7 mouse cellular contexts compared by ENCODE assay signal in the genomic region with DNA sequence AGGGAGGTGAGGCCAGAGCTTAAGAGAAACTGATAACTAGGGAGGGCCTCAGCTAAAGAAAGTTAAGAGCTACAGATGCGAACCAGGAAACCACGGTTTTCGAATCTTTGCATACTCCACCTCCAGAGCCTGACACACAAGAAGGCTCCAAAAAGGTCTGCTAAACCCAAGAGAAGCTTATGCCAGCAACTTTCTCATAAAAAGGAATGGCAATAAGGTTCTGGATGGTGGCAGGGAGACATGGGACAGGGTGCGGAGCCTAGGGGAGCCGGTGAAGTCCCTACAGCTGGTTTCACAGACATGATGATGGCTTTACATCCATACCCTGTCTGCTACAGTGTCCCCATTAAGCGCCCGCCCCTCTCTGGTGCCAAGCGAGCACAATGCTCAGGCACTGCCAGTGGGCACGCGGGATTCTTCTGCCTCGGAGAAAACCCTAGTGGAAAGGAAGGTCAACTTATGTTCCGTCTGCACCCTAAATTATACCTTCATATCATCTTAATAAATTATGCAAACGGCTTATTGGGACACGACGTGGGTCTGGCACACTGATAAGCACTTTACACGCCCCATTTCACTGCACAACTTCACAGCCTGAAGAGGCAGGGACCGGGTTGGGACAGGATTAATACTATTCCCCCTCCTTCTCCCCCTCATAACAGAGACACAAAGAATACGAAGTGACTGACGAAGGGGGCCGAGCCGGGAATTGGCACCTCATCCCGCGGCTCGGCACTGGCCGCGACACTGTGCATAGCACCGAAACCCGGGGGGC. TPM values are rescaled to one million over a fixed set of nuclear protein-coding genes. Genes with fewer than 3 reads are reported as not detected.
DNase-seq lines count a peak whose midpoint lies in the region; ATAC-seq and TF ChIP-seq lines count a peak whose summit lies in the region.

No protein-coding gene starts in this region.

- peak; percentile 33 to 45 for DNase-seq in B cell, adult 2 months
- peak; percentile 34 to 49 for DNase-seq in cerebellum, adult 2 months
- DNase-seq in intestine, embryonic 14.5 days (ENCODE audit: low spot score): peak; percentile 63
- peak; percentile 68 for DNase-seq in lung, postnatal 0 days (ENCODE audit: low spot score)
- DNase-seq in retina, postnatal 7 days (ENCODE audit: low read depth, low spot score): peak; percentile 19

- H3K9me3 ChIP-seq in E14TG2a.4 (ENCODE audit: low read length): no peaks in the 10 kb centered on the region
- no peaks in the 10 kb centered on the region for H3K9me3 ChIP-seq in forebrain, embryonic 15.5 days
- H3K9me3 ChIP-seq in intestine, embryonic 14.5 days (ENCODE audit: control insufficient read depth, low read length): no peaks in the 10 kb centered on the region
- H3K9me3 ChIP-seq in lung, postnatal 0 days (ENCODE audit: low read length): no peaks in the 10 kb centered on the region

- TF ChIP-seq POLR2A in cerebellum, adult 2 months (IDR thresholded peaks at IDR 0.05; ENCODE audit: borderline replicate concordance, insufficient read depth, low read length): no peak

- TF ChIP-seq CTCF in E14TG2a.4 (conservative IDR thresholded peaks at IDR 0.05; ENCODE audit: low read length): no peak
- no peak for TF ChIP-seq CTCF in cerebellum, adult 2 months (IDR thresholded peaks at IDR 0.05; ENCODE audit: borderline replicate concordance, insufficient read depth, low read depth, low read length)
- no peak for TF ChIP-seq CTCF in lung, postnatal 0 days (IDR thresholded peaks at IDR 0.05)

- WGBS in cerebellum, adult 2 months: 1% methylated on average over 28 of the region's 28 CpGs
- 5% methylated on average over 28 of the region's 28 CpGs for WGBS in forebrain, embryonic 15.5 days
- 2% methylated on average over 28 of the region's 28 CpGs for WGBS in intestine, embryonic 14.5 days
- 1% methylated on average over 26 of the region's 28 CpGs for WGBS in lung, postnatal 0 days

- peaks cover 29% of the 10 kb centered on the region for H3K4me1 ChIP-seq in E14TG2a.4 (replicated peaks; ENCODE audit: low read depth, low read length)
- peaks cover 5% of the 10 kb centered on the region; the same call in 1 of the 2 replicates for H3K4me1 ChIP-seq in cerebellum, adult 2 months (ENCODE audit: control insufficient read depth, insufficient read depth, low read length)
- H3K4me1 ChIP-seq in forebrain, embryonic 15.5 days: peaks cover 43% of the 10 kb centered on the region
- H3K4me1 ChIP-seq in intestine, embryonic 14.5 days (replicated peaks; ENCODE audit: control insufficient read depth, insufficient read depth, low read length): peaks cover 39% of the 10 kb centered on the region
- peaks cover 14% of the 10 kb centered on the region; the same call in 1 of the 2 replicates for H3K4me1 ChIP-seq in lung, postnatal 0 days (ENCODE audit: insufficient read depth, low read depth, low read length)

- ATAC-seq in forebrain, embryonic 15.5 days (replicated peaks): peak; percentile 46
- no peak; the same call in 1 of the 2 replicates for ATAC-seq in intestine, embryonic 14.5 days (replicated peaks; ENCODE audit: low FRiP score, low TSS enrichment, low read depth)
- ATAC-seq in lung, postnatal 0 days: no peak; the same call in 1 of the 2 replicates

- H3K27ac ChIP-seq in cerebellum, adult 2 months (ENCODE audit: insufficient read depth, low read length): peak overlapping the region; percentile 13
- peak overlapping the region; percentile 95 for H3K27ac ChIP-seq in forebrain, embryonic 15.5 days (replicated peaks)
- H3K27ac ChIP-seq in intestine, embryonic 14.5 days (ENCODE audit: low read depth): peak overlapping the region; percentile 97
- peak overlapping the region; percentile 98 for H3K27ac ChIP-seq in lung, postnatal 0 days (ENCODE audit: low read length)

- H3K27me3 ChIP-seq in E14TG2a.4 (ENCODE audit: insufficient read depth, low read length): peaks cover 5% of the 10 kb centered on the region; the same call in 1 of the 2 replicates
- H3K27me3 ChIP-seq in cerebellum, adult 2 months (ENCODE audit: control insufficient read depth, insufficient read depth, low read length): no peaks in the 10 kb centered on the region
- H3K27me3 ChIP-seq in forebrain, embryonic 15.5 days: no peaks in the 10 kb centered on the region
- no peaks in the 10 kb centered on the region for H3K27me3 ChIP-seq in intestine, embryonic 14.5 days (replicated peaks; ENCODE audit: control insufficient read depth, insufficient read depth, low read length)
- no peaks in the 10 kb centered on the region for H3K27me3 ChIP-seq in lung, postnatal 0 days (replicated peaks; ENCODE audit: insufficient read depth, low read length)

- peak overlapping the region; percentile 80 for H3K4me2 ChIP-seq in forebrain, embryonic 15.5 days (replicated peaks)
- peak overlapping the region; percentile 98 for H3K4me2 ChIP-seq in intestine, embryonic 14.5 days (ENCODE audit: low read length)
- peak overlapping the region; percentile 85 for H3K4me2 ChIP-seq in lung, postnatal 0 days (replicated peaks; ENCODE audit: low read depth, low read length)

- H3K4me3 ChIP-seq in E14TG2a.4 (replicated peaks; ENCODE audit: low read length): peak overlapping the region; percentile 89
- H3K4me3 ChIP-seq in cerebellum, adult 2 months (replicated peaks; ENCODE audit: insufficient read depth, low read depth, low read length): peak overlapping the region; percentile 78
- H3K4me3 ChIP-seq in forebrain, embryonic 15.5 days: peak overlapping the region; percentile 80
- H3K4me3 ChIP-seq in intestine, embryonic 14.5 days (ENCODE audit: low read depth, low read length): peak overlapping the region; percentile 96
- peak overlapping the region; percentile 98 for H3K4me3 ChIP-seq in lung, postnatal 0 days (ENCODE audit: low read depth, low read length)

- TF ChIP-seq EP300 in lung, postnatal 0 days (IDR thresholded peaks at IDR 0.05): no peak

- H3K9ac ChIP-seq in forebrain, embryonic 15.5 days (replicated peaks): peak overlapping the region; percentile 87
- peak overlapping the region; percentile 91 for H3K9ac ChIP-seq in intestine, embryonic 14.5 days (ENCODE audit: low read length)
- H3K9ac ChIP-seq in lung, postnatal 0 days (replicated peaks; ENCODE audit: low read depth): peak overlapping the region; percentile 99

- H3K36me3 ChIP-seq in E14TG2a.4 (ENCODE audit: insufficient read depth, low read length): no peaks in the 10 kb centered on the region
- no peaks in the 10 kb centered on the region for H3K36me3 ChIP-seq in forebrain, embryonic 15.5 days
- H3K36me3 ChIP-seq in intestine, embryonic 14.5 days (ENCODE audit: control insufficient read depth, insufficient read depth, low read length): no peaks in the 10 kb centered on the region
- H3K36me3 ChIP-seq in lung, postnatal 0 days (ENCODE audit: insufficient read depth, low read length): no peaks in the 10 kb centered on the region

RNA-seq across cellular contexts. Expression of gene Stau1, which starts 0.9 kb away (rescaled TPM):
- 52.2 and 54.9 TPM in 2 replicates for polyA plus RNA-seq in cerebellum, adult 2 months (2012; rRNA removed)
- 118 and 124 TPM in 2 replicates for polyA plus RNA-seq in forebrain, embryonic 15.5 days (2015; fragmentation: Nextera tagmentation; extraction: Ambion mirVana)
- polyA plus RNA-seq in intestine, embryonic 14.5 days (2014; fragmentation: Nextera tagmentation; extraction: Ambion mirVana): 68.8 and 77.3 TPM in 2 replicates
- 48.3 and 55.0 TPM in 2 replicates for polyA plus RNA-seq in lung, postnatal 0 days (2015; fragmentation: Nextera tagmentation; extraction: Ambion mirVana)

RNA-seq across cellular contexts. Expression of gene Ddx27, which starts 19.8 kb away (rescaled TPM):
- polyA plus RNA-seq in cerebellum, adult 2 months (2012; rRNA removed): 33.5 TPM in 2 replicates
- polyA plus RNA-seq in forebrain, embryonic 15.5 days (2015; fragmentation: Nextera tagmentation; extraction: Ambion mirVana): 41.3 and 42.8 TPM in 2 replicates
- polyA plus RNA-seq in intestine, embryonic 14.5 days (2014; fragmentation: Nextera tagmentation; extraction: Ambion mirVana): 47.0 and 50.9 TPM in 2 replicates
- 21.8 and 21.9 TPM in 2 replicates for polyA plus RNA-seq in lung, postnatal 0 days (2015; fragmentation: Nextera tagmentation; extraction: Ambion mirVana)

Comparison
In these comparisons a context has a peak if more than half of its experiments do, and no peak if none do; other contexts are left out.
1. H3K27ac ChIP-seq: peak in every context shown above with its lines; median percentile 98 in lung, postnatal 0 days; 97 in intestine, embryonic 14.5 days; 95 in forebrain, embryonic 15.5 days; 13 in cerebellum, adult 2 months.